Mouse (Mus musculus) intestine, embryonic 16.5 days (tissue): ENCODE results near the gene Tbxa2r. TPM values are rescaled to one million over a fixed set of nuclear protein-coding genes. Genes with fewer than 3 reads are reported as not detected.
A peak's percentile ranks its signal among the peaks of the same experiment; 100 is the strongest.

ENCODE experiments used
- ATAC-seq: fragments of 200-750 bp; cut with Nextera tagmentation; 2 replicates; pipeline ENCODE4 v1.8.0; 2017; ENCODE audit warnings: moderate TSS enrichment, moderate library complexity
- H3K27ac ChIP-seq: fragments of 300-500 bp; sonication (generic); 2 replicates; pipeline ENCODE4 v1.5.1; 2014; ENCODE audit warnings: mild to moderate bottlenecking, low read length
- H3K27me3 ChIP-seq: fragments of 300-500 bp; sonication (generic); replicated peaks from 2 replicates; pipeline ENCODE4 v1.6.1; 2014; ENCODE audit warnings: low read length, control low read depth, mixed read lengths; ENCODE audit not compliant: control insufficient read depth, insufficient read depth
- H3K36me3 ChIP-seq: fragments of 300-500 bp; sonication (generic); 2 replicates; pipeline ENCODE4 v1.6.1; 2014; ENCODE audit warnings: low read length, control low read depth; ENCODE audit not compliant: control insufficient read depth, insufficient read depth
- H3K4me1 ChIP-seq: fragments of 300-500 bp; sonication (generic); 2 replicates; pipeline ENCODE4 v1.6.1; 2014; ENCODE audit warnings: low read length, control low read depth, mixed read lengths; ENCODE audit not compliant: control insufficient read depth, insufficient read depth
- H3K4me2 ChIP-seq: fragments of 300-500 bp; sonication (generic); 2 replicates; pipeline ENCODE4 v1.6.1; 2014; ENCODE audit warnings: low read depth, low read length, control low read depth
- H3K4me3 ChIP-seq: fragments of 300-500 bp; sonication (generic); 2 replicates; pipeline ENCODE4 v1.5.1; 2014; ENCODE audit warnings: mild to moderate bottlenecking, low read length
- H3K9ac ChIP-seq: fragments of 300-500 bp; sonication (generic); 2 replicates; pipeline ENCODE4 v1.6.1; 2014; ENCODE audit warnings: low read depth, low read length
- H3K9me3 ChIP-seq: fragments of 300-500 bp; sonication (generic); 2 replicates; pipeline ENCODE4 v1.6.1; 2016; ENCODE audit warnings: low read length, control low read depth; ENCODE audit not compliant: control insufficient read depth
- WGBS: fragments of 180-500 bp; shearing (Covaris S2); extraction: QIAGEN DNeasy Blood & Tissue Kit; methylation state at CpG from one replicate; pipeline ENCODE4 v1.1.7; 2014; 5-methylcytosine and 5-hydroxymethylcytosine counted together
- polyA plus RNA-seq: library from polyadenylated mRNA; unstranded; fragments of >200 nt; fragmentation: Nextera tagmentation; extraction: Ambion mirVana; gene quantifications from 2 replicates; pipeline ENCODE4 v1.2.1, GENCODE M21; 2015

Tbxa2r gene
- polyA plus RNA-seq, 1 experiment from 2014 or later, result 21.2 TPM

GRCm38 (mm10) chr10:81317273-81317672, 11.3 kb upstream of the Tbxa2r start:
- Histone ChIP-seq H3K27ac (peak overlapping the region; percentile 76), H3K36me3 (peaks cover 14% of the 10 kb centered on the region), H3K4me3 (peak overlapping the region; percentile 43), H3K4me1 (peaks cover 42% of the 10 kb centered on the region), H3K4me2 (peak overlapping the region; percentile 67), H3K9me3 (no peaks in the 10 kb centered on the region), H3K27me3 (no peaks in the 10 kb centered on the region), H3K9ac (peak overlapping the region; percentile 70)
- ATAC-seq, result peak; percentile 14
- 18% methylated on average over 20 of the region's 20 CpGs for WGBS

GRCm38 (mm10) chr10:81318589-81319329, 9.8 kb upstream of the Tbxa2r start:
- 93% methylated on average over 13 of the region's 13 CpGs for WGBS
- no peak for ATAC-seq
- peak overlapping the region; percentile 94; the same call in 1 of the 2 replicates for H3K27ac ChIP-seq
- H3K27me3 ChIP-seq, result no peaks in the 10 kb centered on the region
- peak overlapping the region; percentile 72 for H3K9ac ChIP-seq
- H3K36me3 ChIP-seq, result peaks cover 16% of the 10 kb centered on the region
- peaks cover 46% of the 10 kb centered on the region for H3K4me1 ChIP-seq
- H3K9me3 ChIP-seq, result no peaks in the 10 kb centered on the region
- H3K4me3 ChIP-seq, result no peak overlapping the region
- H3K4me2 ChIP-seq, result peak overlapping the region; percentile 57

- peaks cover 22% of the 10 kb centered on the region for H3K36me3 ChIP-seq
- H3K4me1 ChIP-seq, result peaks cover 46% of the 10 kb centered on the region
These were observed 9.2 kb upstream of the Tbxa2r start for GRCm38 (mm10) chr10:81319330-81319699.

GRCm38 (mm10) chr10:81319741-81320549, 8.6 kb upstream of the Tbxa2r start:
- no peak for ATAC-seq
- H3K4me3 ChIP-seq, result peak overlapping the region; percentile 94
- WGBS, result 1% methylated on average over 38 of the region's 38 CpGs
- H3K4me2 ChIP-seq, result peak overlapping the region; percentile 57
- H3K9me3 ChIP-seq, result no peaks in the 10 kb centered on the region
- H3K27me3 ChIP-seq, result no peaks in the 10 kb centered on the region
- H3K36me3 ChIP-seq, result peaks cover 26% of the 10 kb centered on the region
- H3K9ac ChIP-seq, result peak overlapping the region; percentile 72
- H3K27ac ChIP-seq, result peak overlapping the region; percentile 94
- peaks cover 46% of the 10 kb centered on the region for H3K4me1 ChIP-seq

More at GRCm38 (mm10) chr10:81319330-81319699, 9.2 kb upstream of the Tbxa2r start:
- Histone ChIP-seq H3K27me3 (no peaks in the 10 kb centered on the region), H3K4me2 (peak overlapping the region; percentile 57), H3K9me3 (no peaks in the 10 kb centered on the region), H3K9ac (peak overlapping the region; percentile 72), H3K4me3 (peak overlapping the region; percentile 94), H3K27ac (peak overlapping the region; percentile 94)
- 35% methylated on average over 8 of the region's 8 CpGs for WGBS
- no peak for ATAC-seq

GRCm38 (mm10) chr10:81320550-81321347, 7.8 kb upstream of the Tbxa2r start, which contains the start of gene Cactin:
TSS of gene Cactin (plus strand) at chr10:81321103.
- Histone ChIP-seq H3K27me3 (no peaks in the 10 kb centered on the region), H3K9ac (peak within 1 kb of the TSS; percentile 93), H3K36me3 (peaks cover 31% of the 10 kb centered on the region), H3K4me3 (peak within 1 kb of the TSS; percentile 94), H3K4me2 (peak within 1 kb of the TSS; percentile 82), H3K9me3 (no peaks in the 10 kb centered on the region), H3K27ac (peak within 1 kb of the TSS; percentile 94), H3K4me1 (peaks cover 46% of the 10 kb centered on the region)
- peak; percentile 91 for ATAC-seq
- under 1% methylated on average over 68 of the region's 68 CpGs for WGBS

GRCm38 (mm10) chr10:81321436-81321835, 7.1 kb upstream of the Tbxa2r start:
- Histone ChIP-seq H3K4me3 (peak overlapping the region; percentile 94), H3K27me3 (no peaks in the 10 kb centered on the region), H3K4me2 (peak overlapping the region; percentile 82), H3K4me1 (peaks cover 39% of the 10 kb centered on the region), H3K9ac (peak overlapping the region; percentile 93), H3K27ac (peak overlapping the region; percentile 87), H3K36me3 (peaks cover 38% of the 10 kb centered on the region), H3K9me3 (no peaks in the 10 kb centered on the region)
- 2% methylated on average over 20 of the region's 20 CpGs for WGBS
- no peak; the same call in 1 of the 2 replicates for ATAC-seq

GRCm38 (mm10) chr10:81322444-81322843, 6.1 kb upstream of the Tbxa2r start:
- H3K27me3 ChIP-seq, result no peaks in the 10 kb centered on the region
- no peak overlapping the region; the same call in 1 of the 2 replicates for H3K4me3 ChIP-seq
- peaks cover 46% of the 10 kb centered on the region for H3K36me3 ChIP-seq
- H3K4me2 ChIP-seq, result no peak overlapping the region
- no peak for ATAC-seq
- H3K9me3 ChIP-seq, result no peaks in the 10 kb centered on the region
- H3K4me1 ChIP-seq, result peaks cover 29% of the 10 kb centered on the region
- no peak overlapping the region for H3K9ac ChIP-seq
- WGBS, result 92% methylated on average over 27 of the region's 27 CpGs
- no peak overlapping the region for H3K27ac ChIP-seq

- Histone ChIP-seq H3K4me2 (no peak overlapping the region), H3K27me3 (no peaks in the 10 kb centered on the region), H3K36me3 (peaks cover 46% of the 10 kb centered on the region), H3K9me3 (no peaks in the 10 kb centered on the region), H3K9ac (no peak overlapping the region; the same call in 1 of the 2 replicates), H3K27ac (no peak overlapping the region), H3K4me3 (no peak overlapping the region), H3K4me1 (peaks cover 29% of the 10 kb centered on the region)
- ATAC-seq, result no peak
- 93% methylated on average over 23 of the region's 23 CpGs for WGBS
These were observed 5.3 kb upstream of the Tbxa2r start for GRCm38 (mm10) chr10:81323141-81323775.
